Mouse (Mus musculus): ENCODE data around the gene Ripor2.

GRCm38 (mm10) chr13:24685846-24686245 lies 103.9 kb downstream of the Ripor2 start:
- TF ChIP-seq CTCF (IDR thresholded peaks at IDR 0.05; ENCODE audit: low read depth) (no peak), EP300 (IDR thresholded peaks at IDR 0.05; ENCODE audit: low read depth) (no peak)
